Mouse (Mus musculus) kidney, adult 2 months (tissue): ENCODE measurements around the gene Zfp599.

Experiments used
- CTCF ChIP-seq: fragments of 200-500 bp; conservative IDR thresholded peaks from 2 replicates; pipeline ENCODE4 v1.5.1; 2011; ENCODE audit warnings: low read depth, mild to moderate bottlenecking, control low read depth, low read length, moderate library complexity, mixed read lengths; ENCODE audit not compliant: insufficient read depth, insufficient read length
- POLR2A ChIP-seq: fragments of 200-500 bp; IDR thresholded peaks from one replicate; pipeline ENCODE4 v1.6.1; 2011; ENCODE audit warnings: low read depth, low read length, control low read depth

- no peak for TF ChIP-seq POLR2A
- TF ChIP-seq CTCF, result no peak
These were observed 19.7 kb downstream of the Zfp599 start for GRCm38 (mm10) chr9:22240001-22240400.
